In genomic region chr8:102116846-102117403, GRCm38 (mm10) we compare ENCODE assay signal across 17 mouse cellular contexts.
"Had no signal": no experiment of that assay in that cellular context is flagged by ENCODE, and none has a peak within 500 bp of the region (broad histone marks: within the 10 kb centered on the region; RNA-seq: fewer than 3 reads in every experiment).

No protein-coding gene starts in this region.

- DNase-seq: kidney, adult 2 months; kidney, postnatal 36 days; layer of hippocampus, adult 9-11 months; layer of hippocampus, postnatal 36 days; left cerebral cortex, postnatal 4 days; lung, adult 18-20 months; lung, postnatal 36 days; right cerebral cortex, postnatal 14 days; thymus, adult 18-20 months; thymus, postnatal 14 days had no signal

- H3K4me2 ChIP-seq: intestine, embryonic 15.5 days; kidney, embryonic 15.5 days; midbrain, embryonic 15.5 days; neural tube, embryonic 13.5 days had no signal

- H3K9ac ChIP-seq: intestine, embryonic 15.5 days; kidney, embryonic 15.5 days; liver, embryonic 14.5 days; midbrain, embryonic 15.5 days; neural tube, embryonic 13.5 days had no signal

- ATAC-seq: intestine, embryonic 15.5 days; lung, postnatal 0 days; midbrain, embryonic 15.5 days had no signal

- H3K4me1 ChIP-seq: intestine, embryonic 15.5 days; kidney, embryonic 15.5 days; midbrain, embryonic 10.5 days; midbrain, embryonic 15.5 days; neural tube, embryonic 13.5 days had no signal

- H3K36me3 ChIP-seq: intestine, embryonic 15.5 days; kidney, embryonic 15.5 days; midbrain, embryonic 10.5 days; midbrain, embryonic 15.5 days; neural tube, embryonic 13.5 days had no signal

- H3K27me3 ChIP-seq: intestine, embryonic 15.5 days; kidney, embryonic 15.5 days; midbrain, embryonic 15.5 days; neural tube, embryonic 13.5 days had no signal

- H3K9me3 ChIP-seq: intestine, embryonic 15.5 days; kidney, embryonic 15.5 days; midbrain, embryonic 10.5 days; midbrain, embryonic 15.5 days; neural tube, embryonic 13.5 days had no signal

- H3K27ac ChIP-seq: intestine, embryonic 15.5 days; kidney, embryonic 15.5 days; liver, embryonic 14.5 days; midbrain, embryonic 10.5 days; midbrain, embryonic 15.5 days; neural tube, embryonic 13.5 days had no signal

- H3K4me3 ChIP-seq: intestine, embryonic 15.5 days; kidney, embryonic 15.5 days; midbrain, embryonic 10.5 days; midbrain, embryonic 15.5 days; neural tube, embryonic 13.5 days had no signal
